Mouse (Mus musculus) cerebellum, postnatal 36 days (tissue): ENCODE data around the gene Ubac2.

ENCODE experiments used
- DNase-seq, 2 experiments: peaks; one replicate each; pipeline ENCODE4 v3.0.0; 2021 to 2022; ENCODE audit warnings: mixed read lengths in 2 of 2

Ubac2 gene

GRCm38 (mm10) chr14:121927451-121927850, 49.0 kb downstream of the Ubac2 start:
- DNase-seq: no peak

DNA sequence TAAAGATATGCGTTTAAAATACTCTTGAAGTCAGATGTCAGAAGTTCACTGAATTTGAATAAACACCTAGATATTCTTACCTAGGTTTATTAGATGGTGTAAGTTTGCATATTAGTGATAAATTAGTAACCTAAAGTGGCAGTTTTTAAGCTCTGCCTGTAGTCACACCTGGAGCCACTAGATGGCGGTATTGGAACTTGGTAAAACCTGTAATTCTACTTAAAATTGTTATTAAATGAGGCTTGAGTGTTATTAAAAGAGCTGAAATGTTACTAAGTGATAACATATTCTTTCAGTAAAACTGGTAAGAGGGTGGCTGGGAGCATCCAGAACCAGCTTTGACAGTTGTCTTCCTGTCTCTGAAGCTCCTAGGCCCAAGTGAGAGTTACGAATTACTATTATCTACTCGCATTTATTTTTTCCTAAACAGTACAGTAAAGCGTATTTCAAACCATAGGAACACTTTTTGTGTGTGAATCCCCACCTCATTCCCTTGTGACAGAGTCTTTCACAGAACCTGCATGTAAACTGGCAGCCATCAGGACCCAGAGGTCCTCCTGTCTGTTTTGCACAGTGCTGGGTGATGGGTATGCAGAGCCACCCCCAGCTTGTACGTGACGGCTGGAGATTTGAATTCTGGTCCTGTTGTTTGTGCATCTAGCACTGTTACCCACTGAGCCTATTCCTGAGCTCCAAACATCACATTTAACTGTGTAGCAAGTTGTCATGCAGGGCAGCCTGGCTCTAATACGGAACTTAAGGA, 50.1 kb downstream of the Ubac2 start:
- peak; percentile 43 to 53 for DNase-seq

- DNase-seq: no peak
These were observed 51.0 kb downstream of the Ubac2 start for GRCm38 (mm10) chr14:121929243-121929951.

DNA sequence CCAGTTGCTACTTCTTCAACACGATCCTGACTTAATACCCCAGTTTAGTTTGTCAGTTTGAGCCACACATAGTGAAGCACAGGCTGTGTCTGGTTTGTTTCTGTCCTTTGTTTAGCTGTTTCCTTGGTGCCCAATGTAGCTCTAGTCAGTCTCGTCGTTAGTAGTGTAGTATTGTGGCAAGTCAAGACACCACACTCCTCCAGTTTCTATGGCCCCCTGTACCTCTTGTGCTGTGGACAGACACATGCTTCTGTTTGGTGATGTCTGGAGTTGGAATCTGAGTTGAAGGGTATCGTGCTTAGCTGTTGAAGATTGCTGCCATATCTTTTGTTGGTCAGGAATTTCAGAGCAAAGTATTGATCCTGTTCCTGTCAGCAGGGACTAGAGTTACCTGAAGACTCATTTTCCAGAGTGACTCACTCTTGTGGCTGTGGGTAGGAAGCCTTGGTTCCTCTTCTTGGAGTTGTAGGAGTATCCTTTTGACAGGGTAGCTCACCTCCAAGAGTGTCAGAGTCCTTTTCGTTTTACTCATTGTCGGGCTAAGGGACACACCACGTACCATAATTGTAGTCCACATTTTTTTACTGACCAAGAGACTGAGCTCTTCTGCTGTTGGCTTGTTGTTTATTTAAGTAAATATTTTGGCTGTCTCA, 52.4 kb downstream of the Ubac2 start:
- DNase-seq: no peak

GRCm38 (mm10) chr14:121931594-121931993, 53.2 kb downstream of the Ubac2 start:
- no peak for DNase-seq

DNA sequence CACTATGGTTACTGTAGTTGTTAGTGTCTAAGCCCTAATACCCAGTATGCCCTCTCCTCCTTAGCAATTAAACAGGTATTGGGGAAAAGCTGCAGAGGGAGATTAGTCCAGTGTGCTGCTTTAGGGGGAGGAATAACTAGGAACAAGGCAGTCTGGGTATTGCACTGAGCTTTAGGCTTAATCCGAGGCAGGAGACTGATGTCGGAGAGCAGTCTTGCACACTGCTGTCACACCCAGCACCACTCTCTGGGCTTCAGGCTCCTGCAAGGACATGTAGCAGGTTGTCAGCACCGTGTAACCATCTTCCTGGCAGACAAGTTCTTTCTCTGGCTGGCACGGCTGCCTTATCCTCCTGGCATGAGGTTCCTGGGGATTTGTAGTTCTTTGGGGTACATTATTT, 53.8 kb downstream of the Ubac2 start:
- DNase-seq: no peak

- no peak for DNase-seq
These were observed 55.6 kb downstream of the Ubac2 start for GRCm38 (mm10) chr14:121933906-121934596.

GRCm38 (mm10) chr14:121934597-121934946, 56.2 kb downstream of the Ubac2 start:
- no peak for DNase-seq

DNA sequence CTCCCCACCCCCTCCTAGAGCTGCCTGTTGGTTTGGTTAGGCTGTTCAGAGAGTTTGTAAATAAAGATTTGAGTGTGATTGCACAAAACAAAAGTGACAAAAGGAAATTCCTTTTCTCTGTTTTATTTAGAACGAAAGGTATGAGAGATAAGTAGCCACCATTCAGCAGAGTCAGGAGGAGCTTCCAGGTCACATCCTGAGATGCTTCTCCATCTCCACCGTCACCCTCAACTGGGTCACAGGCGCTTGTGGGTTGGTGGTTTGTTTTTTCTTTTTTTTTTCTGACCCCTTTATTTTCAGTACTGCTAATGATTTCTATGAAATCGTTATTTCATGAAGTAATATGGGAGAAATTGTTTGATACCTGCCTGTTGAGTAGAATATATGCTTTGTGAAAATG, 57.9 kb downstream of the Ubac2 start:
- DNase-seq: no peak

DNA sequence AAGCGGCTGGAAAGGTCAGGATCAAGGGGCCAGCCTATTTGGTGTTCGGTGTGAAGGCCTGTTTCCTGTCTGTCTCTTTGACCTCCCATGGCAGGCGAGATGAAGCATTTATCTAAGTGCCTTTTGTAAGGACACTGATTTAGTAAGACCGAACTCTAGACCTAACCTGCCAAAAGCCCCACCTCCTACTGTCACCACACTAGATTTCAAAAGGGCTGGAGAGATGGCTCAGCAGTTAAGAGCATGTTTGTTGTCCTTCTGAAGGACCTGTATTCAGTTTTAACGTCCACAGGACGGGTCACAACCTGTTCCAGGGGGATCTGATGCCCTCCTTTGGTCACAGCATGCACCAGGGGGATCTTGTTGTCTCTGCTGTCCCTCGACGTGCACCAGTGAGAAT, 58.4 kb downstream of the Ubac2 start:
- no peak for DNase-seq

GRCm38 (mm10) chr14:121937601-121938255, 59.3 kb downstream of the Ubac2 start:
- no peak for DNase-seq

- DNase-seq: no peak
These were observed 60.1 kb downstream of the Ubac2 start for GRCm38 (mm10) chr14:121938256-121939191.

DNA sequence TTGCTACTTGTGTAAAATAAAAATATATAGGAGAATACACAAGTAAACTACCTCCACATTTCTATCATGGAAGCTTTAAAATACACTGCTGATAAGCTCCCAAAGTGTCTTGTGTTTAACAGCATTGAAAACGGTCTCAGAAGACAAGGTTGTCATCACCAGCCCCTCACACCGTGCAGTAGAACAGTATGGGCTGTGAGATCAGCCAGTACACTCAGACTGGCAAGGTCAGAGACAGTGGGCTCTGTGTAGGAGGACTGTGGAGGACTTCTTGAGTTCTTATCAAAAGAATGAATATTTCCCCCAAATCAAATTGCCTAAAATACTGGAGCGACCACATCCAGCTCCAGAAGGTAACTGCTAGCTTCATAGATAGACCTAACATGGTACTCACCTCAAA, 61.2 kb downstream of the Ubac2 start:
- no peak for DNase-seq

DNA sequence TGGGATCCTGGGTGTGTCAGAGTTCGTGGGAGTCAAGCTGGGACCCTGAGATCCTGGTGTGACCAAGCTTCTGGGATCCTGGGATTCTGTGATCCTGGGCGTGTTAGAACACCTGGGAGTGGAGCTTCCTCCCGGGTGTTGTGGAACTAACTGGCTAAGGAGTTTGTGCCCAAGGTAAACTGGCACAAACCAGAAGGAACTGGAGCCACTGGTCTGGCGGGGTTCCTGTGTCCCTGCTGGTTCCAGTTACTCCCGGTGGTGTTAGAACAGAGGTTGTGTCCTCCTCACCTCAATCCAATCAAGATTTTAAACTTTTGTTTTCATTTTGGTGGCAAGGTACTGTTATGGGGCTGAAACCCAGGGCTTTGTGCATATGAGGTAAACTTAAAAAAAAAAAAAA, 67.7 kb downstream of the Ubac2 start:
- DNase-seq: no peak

DNA sequence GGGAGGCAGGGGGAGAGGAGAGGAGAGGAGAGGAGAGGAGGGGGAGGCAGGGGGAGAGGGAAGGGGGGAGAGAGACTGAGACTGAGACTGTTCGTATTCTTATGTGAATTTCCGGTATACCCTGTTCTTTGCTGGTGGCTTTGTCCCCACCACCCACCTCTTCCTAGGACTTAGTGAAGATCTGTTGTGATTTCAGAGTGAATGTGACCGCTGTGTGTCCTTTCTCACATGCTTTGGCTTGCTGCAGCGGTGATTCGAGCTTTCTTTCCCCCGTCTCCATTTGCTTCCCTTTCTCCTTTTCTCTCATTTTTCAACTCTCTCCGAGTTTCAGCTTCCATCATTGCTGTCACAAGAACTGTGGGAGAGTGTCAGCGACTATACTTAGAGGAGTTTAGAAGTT, 68.3 kb downstream of the Ubac2 start:
- DNase-seq: no peak

GRCm38 (mm10) chr14:121947201-121947760, 68.9 kb downstream of the Ubac2 start:
- DNase-seq: no peak

DNA sequence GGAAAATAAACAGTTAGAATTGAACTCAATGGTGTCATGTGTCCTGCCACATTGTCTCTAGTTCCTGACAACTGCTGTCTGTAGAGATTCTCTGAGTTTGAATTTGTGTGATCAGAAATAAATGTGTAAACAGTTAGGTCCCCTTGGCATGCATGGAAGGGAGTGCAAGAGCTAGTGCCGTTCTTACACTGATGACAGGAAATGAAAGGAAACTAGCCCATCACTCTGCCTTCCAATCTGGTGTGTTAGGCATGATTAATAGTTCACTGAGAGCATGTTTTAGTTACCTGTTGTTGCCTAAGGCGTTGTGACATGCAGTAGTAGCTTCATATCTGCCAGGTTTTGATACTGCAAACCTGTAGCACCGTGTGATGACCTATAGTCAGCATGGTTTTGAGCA, 69.5 kb downstream of the Ubac2 start:
- DNase-seq: no peak

- no peak for DNase-seq
These were observed 71.0 kb downstream of the Ubac2 start for GRCm38 (mm10) chr14:121949436-121949835.

GRCm38 (mm10) chr14:121949897-121950296, 71.5 kb downstream of the Ubac2 start:
- no peak for DNase-seq

DNA sequence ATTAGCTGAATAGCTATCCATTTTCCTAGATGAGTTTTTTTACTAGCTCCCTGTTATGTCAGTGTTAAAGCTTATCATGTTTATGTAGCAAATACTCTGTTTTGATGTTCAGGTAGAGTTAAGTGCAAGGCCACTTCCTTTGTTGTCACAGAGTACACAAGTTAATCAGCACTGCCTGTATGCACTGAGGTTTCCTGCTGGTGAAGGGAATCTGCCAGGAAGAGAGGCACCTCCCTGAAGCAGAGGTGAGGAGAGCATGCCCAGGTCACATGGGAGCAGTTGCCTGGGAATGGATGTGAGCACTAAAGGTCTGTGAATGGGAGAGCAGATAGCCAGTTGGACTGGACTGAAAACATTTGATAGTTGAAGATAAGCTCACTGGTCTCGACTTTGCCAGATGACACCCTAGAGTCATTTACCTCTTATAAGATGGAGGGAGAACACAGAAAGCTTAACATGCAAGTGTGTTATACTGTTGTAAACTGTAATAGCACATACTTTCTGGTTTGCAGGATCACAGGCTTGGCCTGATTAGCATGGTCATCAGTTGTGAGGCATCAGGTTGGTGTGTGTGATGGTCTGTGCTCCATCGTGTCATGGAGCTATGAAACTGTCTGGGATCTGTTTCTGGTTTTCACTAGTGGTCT, 73.1 kb downstream of the Ubac2 start:
- DNase-seq: no peak

DNA sequence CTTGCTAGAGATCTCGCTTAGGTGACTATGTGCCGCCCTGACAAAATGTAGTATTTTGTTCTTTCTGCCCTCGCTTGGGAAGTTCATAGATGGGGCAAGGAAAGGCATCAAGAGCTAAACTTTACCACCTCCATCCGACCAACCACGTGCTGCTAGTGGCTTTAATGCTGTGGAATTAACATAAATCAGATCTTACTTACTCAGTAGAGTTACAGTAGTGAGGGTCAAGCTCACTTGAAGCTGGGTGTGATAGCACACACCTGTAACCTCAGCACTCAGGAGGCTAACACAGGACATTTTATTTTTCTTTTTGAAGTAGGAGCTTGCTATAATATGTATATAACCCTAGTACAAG, 73.6 kb downstream of the Ubac2 start:
- no peak for DNase-seq
